Mouse (Mus musculus) 3T3-L1 (cell line): Measurements from ENCODE around the gene Olfr1414.
A peak's percentile ranks its signal among the peaks of the same experiment; 100 is the strongest.
"Not testable (repeated sequence)": the region's sequence is repeated elsewhere in the genome, so short reads cannot be mapped to it uniquely, and the experiment has no call there.

Source experiments
- DNase-seq: peaks from one replicate; pipeline ENCODE4 v3.0.0-alpha.2; 2015; ENCODE audit warnings: low read depth, low spot score

The Olfr1414 gene

GRCm38 (mm10) chr1:92518561-92518960 lies at the start of gene Olfr1414:
Gene Olfr1414, minus strand, starts transcription at chr1:92518661.
- DNase-seq: no peak

DNA sequence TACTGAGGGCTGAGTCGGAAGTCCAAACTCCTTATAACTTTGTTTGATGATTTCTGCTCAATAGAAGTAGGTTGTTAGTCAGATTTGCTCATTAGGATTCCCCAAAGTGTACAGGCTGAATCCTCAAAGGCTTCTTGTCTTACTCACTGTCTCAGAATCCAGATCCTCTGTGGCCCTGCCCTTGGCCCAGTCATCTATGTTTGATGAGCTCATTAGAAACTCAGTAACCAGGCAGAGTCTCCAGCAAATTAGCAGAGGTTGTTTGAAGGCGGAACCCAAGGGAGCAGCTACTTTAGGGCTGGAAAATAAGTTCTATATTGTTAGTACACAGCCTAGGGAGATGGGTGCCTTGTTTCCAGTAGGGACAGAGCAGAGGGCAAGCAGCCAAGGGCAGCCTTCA lies 27.5 kb upstream of the Olfr1414 start:
- no peak for DNase-seq

DNA sequence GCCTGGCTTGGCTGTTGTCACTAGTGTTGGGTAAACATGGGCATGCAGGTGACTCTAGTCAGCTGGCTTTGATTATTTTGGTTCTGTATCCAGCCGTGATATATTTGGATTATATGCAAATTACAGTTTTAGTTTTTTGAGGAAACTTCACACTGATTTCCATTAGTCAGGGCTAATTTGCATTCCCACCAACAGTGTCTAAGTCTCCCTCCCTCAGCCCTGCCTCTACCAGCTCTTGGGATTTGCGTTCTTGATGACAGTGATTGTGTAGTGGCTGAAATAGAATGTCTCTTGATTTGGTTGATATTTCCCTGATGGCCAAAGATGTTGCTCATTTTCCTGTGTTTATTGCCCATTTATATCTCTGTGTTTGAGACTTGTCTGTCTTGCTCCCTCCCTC lies 20.6 kb upstream of the Olfr1414 start:
- no peak for DNase-seq

GRCm38 (mm10) chr1:92536972-92537371 lies 18.5 kb upstream of the Olfr1414 start:
- no peak for DNase-seq

DNA sequence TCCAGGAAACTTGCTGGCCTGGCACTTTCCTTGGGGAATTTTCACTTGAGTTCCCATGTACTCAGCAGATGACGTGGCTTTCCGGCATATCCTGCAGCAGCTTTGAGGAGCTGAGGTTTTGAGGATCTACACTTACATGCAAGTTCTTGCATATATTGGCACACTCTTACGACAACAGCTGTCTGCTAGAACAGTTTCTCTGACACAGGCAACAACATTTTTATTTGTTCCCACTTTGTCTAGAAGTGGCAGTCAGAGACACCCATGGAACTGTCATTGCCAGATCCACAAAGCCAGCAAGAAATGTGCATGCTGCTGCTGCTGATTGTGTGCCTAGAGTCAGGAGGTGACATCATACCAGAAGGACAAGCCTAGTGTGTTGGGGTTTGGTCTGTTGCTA lies 5.3 kb upstream of the Olfr1414 start:
- no peak for DNase-seq

DNA sequence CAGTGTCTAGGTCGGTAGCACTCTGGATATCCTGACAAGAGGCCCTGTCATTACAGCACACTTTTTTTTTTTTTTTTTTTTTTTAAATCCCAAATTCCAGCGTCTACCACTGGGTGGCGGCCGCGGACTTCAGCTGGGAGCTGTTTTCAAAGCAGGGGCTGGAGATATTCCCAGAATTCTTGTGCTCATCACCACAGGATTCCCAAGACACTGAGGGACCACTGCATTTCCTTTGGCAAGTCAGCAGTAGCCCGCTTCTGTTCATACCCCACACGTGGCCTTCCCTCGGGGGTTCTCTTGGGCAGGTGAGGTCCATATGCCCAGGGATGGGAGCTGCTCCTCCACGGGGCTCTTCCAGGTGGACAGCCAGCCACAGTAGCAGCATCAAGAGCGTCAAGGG lies 2.9 kb upstream of the Olfr1414 start:
- DNase-seq: peak; percentile 80

- DNase-seq: no peak
Observed at GRCm38 (mm10) chr1:92519046-92519445, 585 bp upstream of the Olfr1414 start.

GRCm38 (mm10) chr1:92515390-92515789 lies 3.1 kb downstream of the Olfr1414 start:
- no peak for DNase-seq

DNA sequence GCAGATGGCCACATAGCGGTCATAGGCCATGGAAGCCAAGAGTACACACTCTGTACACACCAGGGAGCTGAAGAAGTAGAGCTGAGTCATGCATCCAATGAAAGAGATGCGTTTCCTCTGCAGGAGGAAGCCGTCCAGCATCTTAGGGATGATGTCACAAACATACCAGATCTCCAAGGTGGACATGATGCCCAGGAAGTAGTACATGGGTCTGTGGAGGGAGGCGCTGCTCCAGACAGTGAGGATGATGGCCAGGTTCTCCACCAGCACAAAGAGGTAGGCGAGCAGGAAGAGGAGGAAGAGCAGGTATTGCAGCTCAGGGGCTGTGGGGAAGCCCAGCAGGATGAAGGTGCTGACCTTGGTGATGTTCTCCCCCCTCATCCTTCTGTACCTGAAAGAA lies 6.8 kb downstream of the Olfr1414 start:
- DNase-seq: not testable (repeated sequence)

- DNase-seq: no peak
Observed at GRCm38 (mm10) chr1:92496001-92496400, 22.5 kb downstream of the Olfr1414 start, which contains the start of gene Olfr1415. Gene Olfr1415, minus strand, starts transcription at chr1:92496101.

GRCm38 (mm10) chr1:92485013-92485412 lies 33.4 kb downstream of the Olfr1414 start, which contains the start of gene Olfr1416:
Gene Olfr1416, minus strand, starts transcription at chr1:92485113.
- DNase-seq: no peak

DNA sequence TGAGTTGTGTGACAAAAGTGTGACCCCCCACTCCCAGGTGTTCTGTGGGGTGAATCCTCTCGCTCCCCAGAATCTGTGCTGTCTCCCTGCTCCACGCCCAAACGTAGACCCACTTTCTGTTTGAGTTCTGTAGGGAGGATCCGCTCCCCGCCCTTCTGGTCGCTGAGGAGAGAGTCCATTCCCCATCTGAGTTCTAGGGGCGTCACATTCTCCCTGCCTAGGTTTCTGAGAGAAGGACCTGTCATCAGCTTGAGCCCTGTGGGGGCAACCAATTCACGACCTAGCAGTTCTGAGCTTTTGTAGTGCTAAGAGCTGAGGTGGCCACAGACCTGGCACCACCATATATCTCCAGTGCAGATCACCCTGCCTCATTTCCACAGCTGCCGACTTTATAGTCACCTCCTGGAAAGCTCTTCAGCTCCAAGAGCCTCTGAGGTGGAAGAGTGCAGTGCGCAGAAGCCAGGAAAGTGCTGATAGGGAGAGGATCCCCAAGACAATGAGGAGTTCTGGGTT lies 44.3 kb downstream of the Olfr1414 start:
- no peak for DNase-seq

DNA sequence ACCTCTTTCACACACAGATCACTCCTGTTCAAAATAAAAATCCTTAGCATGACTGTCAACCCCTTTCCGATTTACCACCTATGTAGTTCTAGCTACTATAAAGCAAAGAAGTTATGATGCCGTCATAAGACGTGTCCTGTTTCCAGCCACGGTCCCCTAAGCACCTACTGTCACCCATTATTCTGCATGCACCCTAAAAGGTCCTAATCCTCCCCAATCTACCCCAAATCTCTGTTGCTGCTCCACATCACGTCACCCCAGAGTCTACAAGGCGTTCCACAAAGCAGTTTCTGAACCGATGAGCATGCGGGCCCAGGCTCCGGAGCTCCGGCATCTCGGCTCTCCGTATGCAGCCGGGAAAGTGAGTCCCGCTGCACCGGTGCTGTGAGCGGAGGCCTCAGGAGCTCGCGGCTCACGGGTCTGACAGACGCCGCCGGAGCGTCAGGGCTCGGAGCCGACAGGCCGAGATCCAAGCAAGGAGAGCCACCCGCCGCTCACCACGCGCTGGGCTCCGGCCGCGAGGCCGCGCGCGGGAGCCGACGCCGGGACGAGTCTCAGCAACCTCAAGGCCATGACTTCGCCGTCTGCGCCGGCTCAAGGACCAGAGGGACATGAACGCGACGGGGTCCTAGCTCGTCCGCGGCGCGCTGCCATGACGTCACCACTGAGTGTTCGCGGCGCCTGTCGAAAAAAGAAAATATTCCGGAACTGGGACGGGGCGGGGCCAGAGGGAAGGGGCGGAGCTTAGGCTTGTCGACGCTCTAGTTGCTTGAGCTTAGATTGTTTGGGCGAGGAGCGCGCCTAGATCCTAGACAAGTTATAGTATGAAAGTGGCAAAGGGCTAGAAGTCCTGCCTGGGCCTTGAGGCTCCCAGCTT lies 45.1 kb downstream of the Olfr1414 start, which contains the start of gene Ndufa10:
Gene Ndufa10, minus strand, starts transcription at position 696 of the 877 bp plus-strand sequence.
- peak; percentile 92 for DNase-seq

GRCm38 (mm10) chr1:92468891-92469290 lies 49.6 kb downstream of the Olfr1414 start:
- DNase-seq: no peak

- DNase-seq: no peak
Observed at GRCm38 (mm10) chr1:92458416-92458815, 60.0 kb downstream of the Olfr1414 start.

GRCm38 (mm10) chr1:92457758-92458157 lies 60.7 kb downstream of the Olfr1414 start:
- no peak for DNase-seq
